Mouse (Mus musculus) regulatory T cell (primary cell): ENCODE results near the gene Trpm7.
"Not testable (repeated sequence)": the region's sequence is repeated elsewhere in the genome, so short reads cannot be mapped to it uniquely, and the experiment has no call there.

Source experiments
- in situ Hi-C: fragments of 300-600 bp; cut with MboI, MseI; formaldehyde crosslinking; loops from one replicate; pipeline ENCODE4 v1.15.1; 2025; ENCODE audit warnings: high pct_unique_total_duplicates

Gene Trpm7

DNA sequence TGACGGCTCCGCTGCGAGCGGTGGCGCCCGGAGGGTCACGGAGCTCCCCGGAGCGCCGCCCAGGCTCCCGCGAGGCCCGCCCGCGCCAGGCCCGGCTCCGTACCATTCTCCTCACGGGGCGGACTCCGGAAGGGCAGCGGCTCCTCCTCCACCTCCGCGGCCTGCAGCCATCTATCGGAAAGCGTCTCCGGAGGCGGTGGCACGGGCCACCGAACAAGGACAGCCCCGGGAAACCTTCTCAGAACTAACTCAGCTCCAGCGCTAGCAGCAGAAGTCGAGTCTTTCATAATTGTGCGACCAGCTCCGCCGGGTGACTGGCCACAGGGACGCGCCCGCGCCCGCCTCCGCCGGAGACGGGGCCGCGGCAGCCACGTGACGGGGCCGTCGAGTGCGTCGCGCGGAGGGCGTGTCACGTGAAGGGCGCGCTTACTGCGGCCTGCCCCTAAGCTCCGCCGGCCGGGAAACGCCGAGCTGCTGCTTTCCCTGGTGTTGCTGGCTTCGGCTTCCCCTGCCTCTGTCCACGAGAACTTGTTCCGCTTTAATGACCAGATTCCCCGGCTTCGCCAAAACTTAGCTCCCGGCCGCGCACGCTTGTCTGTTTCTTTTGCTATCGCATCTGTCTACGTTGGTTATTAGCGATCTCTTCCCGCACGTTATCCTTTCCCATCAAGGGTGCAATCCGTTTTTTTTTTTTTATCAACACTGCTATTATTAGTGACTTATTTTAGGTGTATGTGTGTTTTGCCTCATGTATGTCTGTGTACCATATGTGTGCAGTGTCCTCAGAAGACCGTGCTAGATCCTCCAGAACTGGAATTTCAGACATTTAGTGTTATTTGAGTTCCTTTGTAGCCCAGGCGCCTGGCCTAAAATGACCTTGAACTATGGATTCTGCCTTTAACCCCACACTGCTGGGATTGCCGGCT is at the start of gene Trpm7:
TSS of gene Trpm7 (minus strand) at position 360 of the 926 bp plus-strand sequence.
- in situ Hi-C loops: no loop called here

DNA sequence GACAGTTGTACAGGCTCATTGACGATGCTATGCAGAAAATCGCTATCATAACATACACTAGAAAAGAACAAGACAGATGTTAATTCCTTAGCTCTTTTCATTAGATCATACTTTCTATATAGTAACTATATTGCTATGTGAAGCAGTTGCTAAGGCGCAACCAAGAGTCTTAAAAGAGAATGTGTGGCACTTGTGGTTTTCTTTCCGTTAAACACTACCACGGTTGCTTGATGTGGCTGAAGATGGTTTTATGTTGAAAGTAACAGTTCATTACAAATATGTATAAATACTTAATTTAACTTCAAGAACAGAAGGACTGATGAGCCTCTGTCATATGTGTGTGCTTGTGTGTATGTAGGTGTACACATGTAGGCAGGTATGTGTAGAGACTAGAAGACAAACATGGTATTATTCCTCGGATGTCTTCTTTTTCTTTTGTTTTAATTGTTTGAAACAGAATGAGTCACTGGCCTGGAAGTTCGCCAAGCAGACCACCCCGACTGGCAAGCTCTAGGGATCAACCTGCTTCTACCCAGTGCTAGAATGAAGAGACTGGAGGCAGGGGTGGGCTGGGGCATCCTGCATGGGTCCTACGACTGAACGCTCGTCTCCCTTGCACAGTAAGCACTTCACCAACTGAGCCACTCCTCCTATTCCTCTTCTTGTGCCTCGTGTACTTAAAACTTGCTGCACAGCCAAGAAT is 44.5 kb upstream of the Trpm7 start:
- in situ Hi-C loops: no loop called here

DNA sequence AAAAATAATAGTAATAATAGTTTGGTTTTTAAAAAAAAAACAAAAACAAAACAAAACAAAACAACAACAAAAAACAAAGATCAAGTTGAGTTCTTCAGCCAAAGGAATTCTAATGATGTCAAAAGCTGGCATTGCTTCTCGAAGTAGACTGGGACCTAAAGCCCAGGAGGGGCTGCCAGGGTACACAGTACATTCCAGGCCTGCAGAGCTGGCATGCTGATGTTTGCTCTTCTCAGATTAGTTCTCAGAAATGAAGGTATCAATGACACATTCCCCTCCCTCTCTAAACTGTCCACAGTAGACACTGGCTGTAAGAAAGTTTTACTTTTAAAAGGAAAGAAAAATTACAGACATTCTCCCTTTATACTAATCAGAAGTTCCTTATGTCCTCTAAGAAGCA is 40.2 kb upstream of the Trpm7 start:
- in situ Hi-C loops: no loop called here

DNA sequence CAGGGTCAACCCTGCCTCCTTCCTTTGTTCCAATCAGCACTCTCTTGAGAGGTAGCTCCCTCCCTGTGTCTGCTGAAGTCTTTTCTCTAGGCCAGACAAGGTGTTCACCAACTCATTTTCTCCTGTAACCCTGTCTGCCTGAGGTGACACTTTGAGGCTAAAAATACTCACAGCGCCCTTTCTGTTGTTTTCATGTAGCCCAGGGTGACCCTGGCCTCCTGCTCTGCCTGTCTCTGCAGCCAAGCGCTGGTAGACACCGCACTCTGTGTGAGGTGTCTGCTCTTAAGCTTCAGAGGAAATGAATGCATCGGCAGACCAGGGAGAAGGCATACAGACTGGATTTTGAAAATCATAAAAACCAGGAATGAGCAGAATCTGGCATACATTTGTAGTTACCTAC is 38.1 kb upstream of the Trpm7 start:
- in situ Hi-C loops: no loop called here

DNA sequence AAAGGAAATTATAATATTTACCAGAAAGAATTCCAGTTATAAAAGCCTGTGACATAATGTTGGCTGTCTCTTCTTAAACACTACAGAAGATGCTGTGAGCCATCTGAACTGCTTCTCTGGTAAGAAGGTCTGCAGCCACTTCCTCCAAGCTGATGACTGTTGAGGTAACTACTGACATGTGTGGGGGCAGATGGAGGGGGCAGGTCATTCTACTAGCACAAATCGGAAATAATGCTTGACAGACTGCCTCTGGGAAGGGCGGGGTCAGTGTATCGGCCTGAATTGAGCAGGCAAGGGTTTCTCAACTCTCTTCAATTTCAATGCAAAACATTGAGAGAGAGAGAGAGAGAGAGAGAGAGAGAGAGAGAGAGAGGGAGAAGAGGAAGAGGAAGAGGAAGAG is 28.1 kb upstream of the Trpm7 start:
- in situ Hi-C loops: no loop called here

DNA sequence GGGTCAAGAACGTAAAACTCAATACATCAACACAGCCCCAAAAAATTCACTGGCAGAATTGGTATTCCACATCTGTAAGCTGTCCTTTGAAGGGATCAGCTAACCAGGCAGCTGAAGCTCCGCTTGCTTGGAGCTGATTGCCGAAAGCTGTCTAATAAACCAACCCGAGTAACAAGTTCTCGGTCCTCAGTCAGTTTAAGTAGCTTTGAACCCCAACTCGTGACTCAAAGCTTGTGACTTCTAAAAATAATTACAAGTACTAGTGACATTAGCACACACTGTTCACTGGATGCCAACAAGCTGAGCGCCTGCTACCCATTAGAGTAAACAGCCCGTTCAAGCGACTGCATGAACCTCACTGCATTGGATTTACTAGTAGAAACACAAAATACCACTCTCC is 21.5 kb upstream of the Trpm7 start:
- in situ Hi-C loops: no loop called here

DNA sequence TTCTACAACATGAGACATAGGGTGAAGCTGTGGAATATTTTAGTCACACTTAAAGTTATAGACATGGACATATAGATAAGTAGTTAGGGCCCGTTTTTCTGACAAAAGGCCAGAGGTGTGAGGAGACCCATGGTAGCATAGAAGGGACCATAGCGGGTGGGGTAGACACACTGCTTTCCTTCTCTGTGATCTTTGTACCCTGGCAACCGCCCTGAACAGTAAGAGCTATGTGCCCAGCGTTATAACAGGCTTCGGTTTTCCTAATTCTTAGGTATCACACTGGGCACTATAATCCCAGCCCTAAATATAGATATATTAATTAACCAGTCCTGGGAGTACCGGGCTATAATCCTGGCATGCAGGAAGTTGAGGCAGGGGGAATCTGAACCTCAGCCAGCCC is 20.9 kb upstream of the Trpm7 start:
- in situ Hi-C loops: no loop called here

DNA sequence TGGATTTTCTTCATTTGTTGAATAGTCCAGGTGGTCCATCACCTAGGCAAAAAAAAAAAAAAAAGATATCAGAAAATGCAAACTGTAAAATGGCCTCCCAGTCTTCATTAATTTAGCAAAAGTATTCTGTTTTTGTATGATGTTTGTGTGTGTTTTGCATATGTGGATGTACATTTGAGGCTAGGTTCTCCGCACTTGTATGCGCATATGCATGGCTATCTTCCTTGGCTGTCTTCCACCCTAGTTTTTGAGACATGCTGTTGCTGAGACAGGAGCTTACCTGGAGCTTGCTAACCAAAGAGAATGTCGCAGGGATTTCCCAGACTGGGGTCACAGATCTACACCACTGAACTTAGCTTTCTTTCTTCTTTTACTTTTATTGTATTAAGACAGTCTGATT is 18.2 kb upstream of the Trpm7 start:
- in situ Hi-C loops: no loop called here

DNA sequence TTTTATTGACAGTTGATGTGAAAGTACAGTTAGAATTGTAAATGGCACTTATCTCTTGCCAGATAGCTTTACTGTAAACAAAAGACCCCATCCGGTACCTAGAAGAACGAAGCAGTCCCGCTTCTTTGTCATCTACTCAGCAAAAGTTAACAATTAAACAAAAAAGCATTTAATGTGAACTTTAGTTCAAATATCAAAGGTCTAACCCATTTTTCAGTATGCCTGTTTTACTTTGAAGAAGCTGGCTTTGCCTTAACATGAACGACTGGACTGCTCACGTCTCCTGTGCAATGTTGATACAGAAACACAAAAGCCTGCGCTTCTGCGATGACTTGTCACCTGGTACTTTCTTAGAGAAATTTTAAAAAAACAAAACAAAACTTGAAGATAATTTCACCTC is 16.3 kb upstream of the Trpm7 start:
- in situ Hi-C loops: no loop called here

DNA sequence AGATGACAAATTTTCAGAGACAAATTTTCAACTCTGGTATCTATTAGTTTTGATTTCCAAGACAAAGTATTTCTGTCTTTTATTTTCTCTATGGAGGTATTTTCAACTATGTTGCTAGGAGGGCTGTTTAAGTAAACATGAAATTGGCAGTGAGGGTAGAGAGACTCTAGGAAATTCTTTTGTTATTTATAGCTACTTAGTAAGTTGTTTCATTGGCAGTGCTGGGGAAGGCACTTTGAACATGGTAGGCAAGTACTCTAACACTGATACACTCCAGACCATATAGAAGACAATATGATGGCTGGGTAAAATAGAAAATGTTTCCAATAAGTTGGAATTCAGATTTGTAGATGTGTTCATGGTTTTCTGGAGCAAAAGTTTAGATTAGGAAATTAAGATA is 15.7 kb upstream of the Trpm7 start:
- in situ Hi-C loops: no loop called here

DNA sequence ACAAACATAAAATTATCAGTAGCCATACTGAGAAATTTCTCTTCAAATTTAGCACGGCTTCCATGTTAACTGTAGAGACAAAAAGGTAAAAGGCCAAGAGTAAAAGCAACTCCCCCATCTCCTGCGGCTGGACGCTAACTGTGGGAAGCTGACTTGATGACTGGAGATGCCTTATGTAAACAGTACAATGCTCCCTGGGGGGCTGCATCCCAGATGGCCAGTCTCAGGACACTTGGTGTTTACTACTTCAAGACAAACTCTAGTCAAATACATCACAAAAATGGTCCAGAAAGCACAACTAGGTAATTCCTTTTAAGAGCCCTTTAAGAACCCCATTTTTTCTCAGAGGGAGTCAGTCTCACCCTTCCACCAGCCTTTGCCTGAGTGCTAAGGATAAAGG is 11.1 kb upstream of the Trpm7 start:
- in situ Hi-C loops: no loop called here

DNA sequence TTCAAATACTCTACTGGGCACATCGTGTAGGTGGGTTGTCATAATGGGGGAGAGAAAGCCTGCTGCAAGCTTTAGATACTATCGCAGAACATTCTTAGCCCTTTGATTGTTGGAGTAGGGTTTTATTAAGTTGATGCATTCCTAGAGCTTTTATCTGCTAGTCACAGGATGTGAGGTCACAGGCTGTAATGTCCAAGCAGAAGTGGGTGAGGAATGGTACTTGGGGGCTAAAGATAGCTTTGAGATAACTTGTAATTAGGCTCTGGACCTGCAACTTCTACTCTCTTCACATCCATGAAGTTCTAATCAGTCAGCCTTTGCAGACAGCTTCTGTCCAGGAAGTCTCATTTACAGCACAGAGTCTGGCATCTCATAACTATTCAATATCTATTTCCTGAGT is 9.8 kb upstream of the Trpm7 start:
- in situ Hi-C loops: no loop called here

DNA sequence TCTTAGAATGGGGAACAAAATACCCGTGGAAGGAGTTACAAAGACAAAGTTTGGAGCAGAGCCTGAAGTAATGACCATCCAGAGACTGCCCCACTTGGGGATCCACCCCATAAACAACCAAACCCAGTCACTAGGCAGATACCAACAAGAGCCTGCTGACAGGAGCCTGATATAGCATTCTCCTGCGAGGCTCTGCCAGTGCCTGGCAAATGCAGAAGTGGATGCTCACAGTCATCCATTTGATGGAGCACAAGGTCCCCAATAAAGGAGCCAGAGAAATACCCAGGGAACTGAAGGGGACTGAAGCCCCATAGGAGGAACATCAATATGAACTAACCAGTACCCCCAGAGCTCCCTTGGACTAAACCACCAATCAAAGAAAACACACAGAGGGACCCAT is 6.7 kb upstream of the Trpm7 start:
- in situ Hi-C loops: not testable (repeated sequence)

DNA sequence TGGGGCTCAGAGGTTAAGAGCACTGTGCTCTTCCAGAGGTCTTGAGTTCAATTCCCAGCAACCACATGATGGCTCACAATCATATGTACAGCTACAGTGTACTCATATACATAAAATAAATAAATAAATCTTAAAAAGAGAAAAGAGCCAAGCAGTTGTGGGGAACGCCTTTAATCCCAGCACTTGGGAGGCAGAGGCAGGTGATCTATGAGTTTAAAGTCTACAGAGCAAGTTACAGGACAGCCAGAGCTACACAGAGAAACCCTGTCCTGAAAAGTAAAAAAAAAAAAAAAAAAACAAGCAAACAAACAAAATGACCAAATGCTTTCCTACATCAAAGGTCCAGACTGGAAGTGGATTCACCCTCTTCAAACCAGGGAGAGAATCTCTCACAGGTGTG is 2.0 kb upstream of the Trpm7 start:
- in situ Hi-C loops: no loop called here

DNA sequence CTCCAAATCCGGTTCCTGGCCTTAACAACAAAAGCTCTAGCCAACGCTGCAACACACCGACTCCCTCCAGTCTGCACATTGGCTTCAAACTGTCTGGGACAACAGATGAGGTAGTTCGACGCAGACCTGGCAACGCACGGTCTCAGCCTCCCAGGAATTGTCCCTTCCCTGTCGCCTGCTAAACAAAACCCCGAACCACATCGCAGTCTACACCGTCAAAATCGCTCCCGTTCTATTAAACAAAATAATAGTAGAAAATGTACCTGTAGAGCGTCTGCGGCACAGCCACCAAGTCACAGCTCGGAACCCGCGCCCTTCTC is 554 bp downstream of the Trpm7 start:
- in situ Hi-C loops: no loop called here

DNA sequence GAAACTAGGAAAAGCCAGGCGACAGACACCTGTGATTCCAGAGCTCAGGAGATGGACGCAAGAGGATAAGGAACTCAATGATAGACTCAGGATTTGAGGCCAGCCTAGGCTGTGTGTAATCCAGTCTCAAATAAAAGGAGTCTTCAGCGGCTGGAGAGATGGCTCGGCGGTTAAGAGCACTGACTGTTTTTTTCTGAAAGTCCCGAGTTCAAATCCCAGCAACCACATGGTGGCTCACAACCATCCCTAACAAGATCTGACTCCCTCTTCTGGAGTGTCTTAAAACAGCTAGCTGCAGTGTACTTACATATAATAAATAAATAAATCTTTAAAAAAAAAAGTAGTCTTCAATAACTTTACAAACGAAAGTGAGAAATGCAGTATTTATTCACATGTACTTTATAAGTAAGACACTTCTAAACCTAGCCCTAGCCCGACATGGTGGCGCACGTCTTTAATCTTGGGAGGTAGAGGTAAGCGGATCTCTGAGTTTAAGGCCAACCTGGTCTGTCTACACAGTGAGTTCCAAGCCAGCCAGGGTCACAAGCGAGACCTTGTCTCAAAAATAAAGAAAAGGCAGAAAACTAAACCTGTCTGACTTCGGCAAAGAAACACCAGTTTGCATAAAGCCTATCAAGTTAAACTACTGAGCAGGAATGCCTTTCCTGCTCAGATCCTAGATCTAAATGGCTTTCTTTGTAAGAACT is 1.1 kb downstream of the Trpm7 start:
- in situ Hi-C loops: no loop called here

DNA sequence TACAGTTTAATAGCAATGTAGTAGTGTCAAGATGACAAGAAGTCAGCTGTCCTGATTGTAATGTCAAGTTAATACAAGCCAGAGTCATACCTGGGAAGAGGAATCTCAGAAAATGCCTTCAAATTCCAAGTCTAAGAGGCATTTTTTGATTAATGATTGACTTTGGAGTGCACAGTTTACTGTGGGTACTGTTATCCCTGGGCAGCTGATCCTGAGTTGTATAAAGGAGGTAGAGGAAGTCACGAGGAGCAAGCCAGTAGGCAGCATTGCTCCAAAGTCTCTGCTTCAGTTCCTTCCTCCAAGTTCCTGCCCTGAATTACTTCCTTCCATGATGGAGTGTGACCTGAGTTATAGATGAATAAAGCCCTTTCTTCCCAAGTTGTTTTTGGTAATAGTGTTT is 9.7 kb downstream of the Trpm7 start:
- in situ Hi-C loops: no loop called here

DNA sequence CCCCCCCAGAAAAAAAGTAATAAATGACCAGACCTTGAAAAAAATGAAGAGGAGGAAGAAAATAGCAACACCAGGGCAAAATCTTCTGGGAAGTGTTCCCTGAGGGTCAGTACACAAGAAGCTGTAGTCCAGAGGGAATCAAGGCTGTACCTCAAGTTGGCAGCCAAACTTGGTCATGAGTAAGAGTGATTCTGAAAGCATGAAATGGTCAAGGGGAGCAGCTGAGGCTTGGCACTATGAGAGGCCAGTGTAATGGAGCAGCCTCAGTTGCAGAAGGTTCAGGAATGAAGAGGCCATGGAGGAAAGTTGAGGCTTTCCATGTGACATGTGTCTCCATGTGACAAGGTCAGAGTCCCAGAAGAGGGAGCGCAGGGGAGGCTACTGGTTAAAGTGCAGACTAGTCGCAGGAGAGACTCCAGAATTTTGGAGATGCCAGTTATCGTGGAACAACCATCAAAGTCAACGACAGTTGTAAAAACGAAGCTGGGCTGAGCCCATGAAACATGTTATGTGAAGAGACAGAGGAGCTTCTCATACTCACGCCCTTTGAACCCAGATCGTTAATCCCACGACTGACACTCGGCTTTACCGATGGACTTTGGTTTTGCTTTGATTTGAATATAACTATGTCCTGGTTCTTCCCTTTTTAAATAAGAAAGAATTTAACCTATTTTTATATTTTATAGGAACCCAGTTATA is 10.4 kb downstream of the Trpm7 start:
- in situ Hi-C loops: no loop called here

DNA sequence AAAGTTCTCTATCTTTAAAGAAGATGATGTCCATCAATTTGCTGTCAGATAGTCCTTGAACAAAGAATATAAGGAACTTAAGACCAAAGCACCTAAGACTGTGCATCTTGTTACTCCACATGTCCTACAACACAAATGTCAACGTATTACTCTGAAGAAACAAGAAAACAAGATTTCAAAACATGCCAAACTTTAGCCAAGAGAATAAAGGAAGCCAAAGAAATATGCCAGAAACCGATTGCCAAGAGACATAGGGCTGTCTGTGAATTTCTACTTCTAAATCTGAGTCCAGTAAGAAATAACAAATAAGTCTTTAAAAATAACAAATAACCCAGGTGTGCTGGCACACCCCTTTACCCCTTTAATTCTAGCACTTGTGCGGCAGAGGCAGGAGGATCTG is 11.0 kb downstream of the Trpm7 start:
- in situ Hi-C loops: no loop called here

DNA sequence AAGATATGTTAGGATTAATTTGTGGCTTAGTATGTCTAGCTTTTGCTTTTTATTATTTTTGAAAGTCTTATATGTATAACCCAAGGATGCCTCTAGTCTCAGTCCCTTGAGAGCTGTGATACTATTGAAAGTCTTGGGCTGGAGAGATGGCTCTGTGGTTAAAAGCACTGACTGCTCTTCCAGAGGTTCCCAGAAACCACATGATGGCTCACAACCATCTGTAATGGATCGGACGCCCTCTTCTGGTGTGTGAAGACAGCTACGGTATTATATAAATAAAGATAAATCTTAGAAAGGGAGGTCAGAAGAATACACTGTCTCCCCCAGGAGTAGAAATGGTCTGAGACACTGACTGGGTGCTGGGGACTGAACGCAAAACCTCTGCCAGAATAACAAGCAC is 31.3 kb downstream of the Trpm7 start:
- in situ Hi-C loops: loop anchor here (25.0 kb wide), 1 partner anchor 168 kb away; the partner anchor contains the start of gene Ap4e1

DNA sequence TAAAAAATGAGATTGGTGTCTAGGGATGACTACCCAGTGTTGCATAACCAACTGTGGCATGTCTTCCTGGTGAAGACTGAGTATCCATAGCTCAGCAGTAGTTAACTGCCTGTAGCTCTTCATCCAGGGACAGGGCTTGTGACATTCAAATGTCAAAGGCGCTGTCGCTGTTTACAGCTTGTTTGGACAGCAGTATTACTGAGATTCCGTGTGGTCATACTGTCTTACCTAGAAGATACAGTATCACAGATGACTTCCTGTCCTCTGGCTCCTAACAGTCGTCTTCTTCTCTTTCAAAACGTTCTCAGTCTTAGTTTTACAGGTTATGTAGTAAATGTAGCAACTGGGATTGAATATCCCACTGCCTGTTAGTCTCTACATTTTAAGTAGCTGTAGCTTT is 37.2 kb downstream of the Trpm7 start:
- in situ Hi-C loops: loop anchor here (25.0 kb wide), 1 partner anchor 173 kb away; the partner anchor contains the start of gene Ap4e1

DNA sequence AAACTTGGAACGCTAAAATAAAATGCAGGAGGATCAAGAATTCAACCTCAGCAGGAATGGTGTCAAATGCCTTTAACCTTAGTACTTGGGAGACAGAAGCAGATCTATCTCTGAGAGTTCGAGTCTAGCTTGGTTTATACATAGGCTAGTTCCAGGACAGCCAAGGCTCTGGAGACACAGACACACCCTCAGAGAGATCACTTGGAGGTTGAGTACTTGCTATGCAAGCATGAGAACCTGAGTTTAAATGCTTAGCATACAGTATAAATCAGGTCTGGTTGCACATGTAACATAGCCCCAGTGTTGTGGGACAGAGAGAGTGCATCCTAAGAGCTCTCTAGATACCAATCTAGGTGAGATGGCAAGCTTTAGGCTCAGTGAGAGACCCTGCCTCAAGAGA is 58.6 kb downstream of the Trpm7 start:
- in situ Hi-C loops: no loop called here
